Mouse (Mus musculus) heart, postnatal 0 days (tissue): ENCODE results near the gene Apoh.

ENCODE experiments used
- CTCF ChIP-seq: IDR thresholded peaks from 2 replicates; pipeline ENCODE4 v1.5.1; 2016; ENCODE audit warnings: antibody characterized with exemption, control low read depth, low read depth
- EP300 ChIP-seq: IDR thresholded peaks from 2 replicates; pipeline ENCODE4 v1.6.1; 2016; ENCODE audit warnings: antibody characterized with exemption, low read depth

GRCm38 (mm10) chr11:108312516-108312915, 30.6 kb upstream of the Apoh start:
- TF ChIP-seq CTCF (no peak), EP300 (no peak)
